Mouse (Mus musculus): Measurements from ENCODE around the gene Daam2. TPM values are rescaled to one million over a fixed set of nuclear protein-coding genes. Genes with fewer than 3 reads are reported as not detected.

The Daam2 gene
- total and polyA plus RNA-seq, 3 experiments: 0.04 to 0.41 TPM; not detected in 1

DNA sequence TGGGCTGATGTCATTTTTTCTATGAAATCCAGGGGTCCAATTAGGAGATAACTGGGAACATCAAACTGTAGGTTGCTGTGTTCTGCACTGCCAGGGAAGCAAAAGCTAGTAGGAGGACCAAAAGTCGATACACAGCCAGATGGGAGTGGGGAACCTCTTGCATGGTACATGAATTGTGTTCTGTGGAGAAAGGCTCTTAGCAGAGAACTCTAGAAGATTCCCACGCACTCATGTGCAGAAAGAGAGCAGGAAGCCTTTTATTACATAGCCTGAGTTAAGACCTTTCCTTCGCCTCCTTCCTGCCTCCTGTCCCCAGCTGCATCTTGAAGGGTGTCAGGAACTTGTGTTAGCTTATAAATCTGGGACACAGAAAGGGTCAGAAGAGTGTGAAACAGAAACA lies 82.3 kb downstream of the Daam2 start:
- Histone ChIP-seq H3K27me3 (replicated peaks) (peaks cover 24% of the 10 kb centered on the region), H3K79me2 (replicated peaks; ENCODE audit: control insufficient read depth, extremely low read depth, insufficient read depth, poor library complexity, severe bottlenecking) (no peaks in the 10 kb centered on the region), H3K36me3 (replicated peaks in 1 of 2; ENCODE audit: control insufficient read depth in 1 of 2, insufficient read depth in 1 of 2, low read length in 1 of 2) (no peaks in the 10 kb centered on the region), H3K9me3 (replicated peaks; ENCODE audit: low read length) (no peaks in the 10 kb centered on the region), H3K27ac (ENCODE audit: insufficient read depth, low read depth) (no peak overlapping the region), H3K9ac (ENCODE audit: insufficient read depth, low read depth) (no peak overlapping the region), H3K4me3 (replicated peaks in 1 of 3; ENCODE audit: low read depth in 2 of 3, low read length in 2 of 3, poor library complexity in 1 of 3) (no peak overlapping the region), H3K4me2 (ENCODE audit: insufficient read depth, low read depth, poor library complexity, severe bottlenecking) (no peak overlapping the region), H3K4me1 (ENCODE audit: control insufficient read depth in 1 of 2, insufficient read depth in 2 of 2) (peaks cover 0 to 3% of the 10 kb centered on the region in 2 experiments; a peak in 2 of 4 replicates)
- dilution Hi-C loops (cut with MboI; ENCODE audit: extremely low pct_ligation_motif_present, extremely low pct_unique_long_range_greater_than_20kb, low sequenced_read_pairs): no loop called here
- TF ChIP-seq ELF1 (IDR thresholded peaks at IDR 0.05; ENCODE audit: low read depth, low read length): no peak
- TF ChIP-seq SMC3 (IDR thresholded peaks at IDR 0.05; ENCODE audit: low read depth, low read length): no peak
- TF ChIP-seq POLR2AphosphoS2 (IDR thresholded peaks at IDR 0.05; ENCODE audit: low read depth, low read length): no peak
- no peak for TF ChIP-seq TCF12 (IDR thresholded peaks at IDR 0.05; ENCODE audit: low read depth, low read length)
- no peak for DNase-seq (ENCODE audit: extremely low read depth)
- in situ Hi-C loops (cut with MboI; ENCODE audit: low pct_ligation_motif_present, low pct_unique_long_range_greater_than_20kb, low sequenced_read_pairs): no loop called here

DNA sequence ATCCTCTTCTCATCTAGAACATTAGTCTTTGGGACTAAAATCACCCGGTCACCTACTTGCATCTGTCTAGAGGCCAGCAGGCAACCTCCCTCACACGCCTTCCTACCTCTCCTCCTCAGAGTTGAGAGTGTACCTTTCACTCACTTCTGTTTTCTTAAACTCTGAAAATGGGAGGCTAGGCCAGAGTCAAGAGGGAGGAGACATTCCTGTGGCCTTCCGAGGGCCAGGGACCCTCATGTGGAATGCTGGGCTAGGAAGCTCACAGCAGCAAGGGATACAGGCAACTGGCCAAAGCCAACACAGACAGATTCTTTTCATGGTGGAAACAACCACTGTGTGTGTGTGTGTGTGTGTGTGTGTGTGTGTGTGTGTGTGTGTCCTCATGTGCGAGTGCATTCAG lies 86.8 kb downstream of the Daam2 start:
- no peak for DNase-seq (ENCODE audit: extremely low read depth)
- Histone ChIP-seq H3K9ac (ENCODE audit: insufficient read depth, low read depth) (no peak overlapping the region), H3K4me3 (replicated peaks in 1 of 3; ENCODE audit: low read depth in 2 of 3, low read length in 2 of 3, poor library complexity in 1 of 3) (no peak overlapping the region), H3K27me3 (replicated peaks) (peaks cover 14% of the 10 kb centered on the region), H3K9me3 (replicated peaks; ENCODE audit: low read length) (no peaks in the 10 kb centered on the region), H3K79me2 (replicated peaks; ENCODE audit: control insufficient read depth, extremely low read depth, insufficient read depth, poor library complexity, severe bottlenecking) (no peaks in the 10 kb centered on the region), H3K4me1 (ENCODE audit: control insufficient read depth in 1 of 2, insufficient read depth in 2 of 2) (peaks cover 6 to 18% of the 10 kb centered on the region in 2 experiments), H3K4me2 (ENCODE audit: insufficient read depth, low read depth, poor library complexity, severe bottlenecking) (no peak overlapping the region), H3K36me3 (replicated peaks in 1 of 2; ENCODE audit: control insufficient read depth in 1 of 2, insufficient read depth in 1 of 2, low read length in 1 of 2) (no peaks in the 10 kb centered on the region), H3K27ac (ENCODE audit: insufficient read depth, low read depth) (no peak overlapping the region)
- in situ Hi-C loops (cut with MboI; ENCODE audit: low pct_ligation_motif_present, low pct_unique_long_range_greater_than_20kb, low sequenced_read_pairs): loop anchor here (10.0 kb wide), 1 partner anchor 397 kb away; no protein-coding TSS in a partner anchor
- dilution Hi-C loops (cut with MboI; ENCODE audit: extremely low pct_ligation_motif_present, extremely low pct_unique_long_range_greater_than_20kb, low sequenced_read_pairs): no loop called here
- TF ChIP-seq HCFC1 (IDR thresholded peaks at IDR 0.05; ENCODE audit: low read depth, low read length) (no peak), MYC (IDR thresholded peaks at IDR 0.05; ENCODE audit: low read depth, low read length) (no peak), GABPA (IDR thresholded peaks at IDR 0.05; ENCODE audit: insufficient replicate concordance, low read depth, low read length) (no peak), TBP (conservative IDR thresholded peaks at IDR 0.05; ENCODE audit: low read depth, low read length) (no peak), SMC3 (IDR thresholded peaks at IDR 0.05; ENCODE audit: low read depth, low read length) (no peak), MXI1 (IDR thresholded peaks at IDR 0.05; ENCODE audit: low read depth, low read length) (no peak), MAX (IDR thresholded peaks at IDR 0.05; ENCODE audit: low read length) (no peak), ETS1 (conservative IDR thresholded peaks at IDR 0.05; ENCODE audit: low read depth, low read length) (no peak)

DNA sequence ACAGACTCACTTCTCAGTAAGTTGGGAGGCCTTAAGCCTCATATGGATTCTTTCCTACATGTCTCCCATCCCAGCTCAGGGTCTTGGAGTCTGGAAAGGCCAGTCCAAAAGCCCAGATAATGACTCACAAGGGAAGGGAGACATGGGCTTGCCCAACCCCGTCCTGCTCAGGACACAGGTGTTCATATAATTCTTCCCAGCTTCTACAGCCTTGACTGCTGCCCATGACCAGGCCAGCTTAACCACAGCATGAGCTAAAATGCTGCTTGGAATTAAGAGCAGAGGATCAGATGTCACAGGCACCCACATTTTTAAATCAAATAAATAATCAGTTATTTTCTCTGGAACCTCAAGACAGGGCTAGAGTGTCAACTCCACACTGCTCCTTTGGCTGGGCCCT lies 89.0 kb downstream of the Daam2 start:
- in situ Hi-C loops (cut with MboI; ENCODE audit: low pct_ligation_motif_present, low pct_unique_long_range_greater_than_20kb, low sequenced_read_pairs) (loop anchor here (10.0 kb wide), 1 partner anchor 400 kb away; no protein-coding TSS in a partner anchor), dilution Hi-C loops (cut with MboI; ENCODE audit: extremely low pct_ligation_motif_present, extremely low pct_unique_long_range_greater_than_20kb, low sequenced_read_pairs) (no loop called here)

More for the DNA sequence above, 89.0 kb downstream of the Daam2 start:
- TF ChIP-seq RAD21 (IDR thresholded peaks at IDR 0.05; ENCODE audit: low read depth, low read length) (no peak), MAFK (IDR thresholded peaks at IDR 0.05; ENCODE audit: insufficient replicate concordance, low read length) (no peak), ETS1 (conservative IDR thresholded peaks at IDR 0.05; ENCODE audit: low read depth, low read length) (no peak)
- no peak overlapping the region for H3K27ac ChIP-seq (ENCODE audit: insufficient read depth, low read depth)
- DNase-seq (ENCODE audit: extremely low read depth): no peak
- no peak overlapping the region for H3K9ac ChIP-seq (ENCODE audit: insufficient read depth, low read depth)
- peaks cover 3% of the 10 kb centered on the region for H3K27me3 ChIP-seq (replicated peaks)
- H3K4me3 ChIP-seq (replicated peaks in 1 of 3; ENCODE audit: low read depth in 2 of 3, low read length in 2 of 3, poor library complexity in 1 of 3): no peak overlapping the region
- H3K4me2 ChIP-seq (ENCODE audit: insufficient read depth, low read depth, poor library complexity, severe bottlenecking): no peak overlapping the region
- no peaks in the 10 kb centered on the region for H3K79me2 ChIP-seq (replicated peaks; ENCODE audit: control insufficient read depth, extremely low read depth, insufficient read depth, poor library complexity, severe bottlenecking)
- H3K36me3 ChIP-seq (replicated peaks in 1 of 2; ENCODE audit: control insufficient read depth in 1 of 2, insufficient read depth in 1 of 2, low read length in 1 of 2): no peaks in the 10 kb centered on the region
- H3K9me3 ChIP-seq (replicated peaks; ENCODE audit: low read length): no peaks in the 10 kb centered on the region
- peaks cover 3 to 30% of the 10 kb centered on the region in 2 experiments for H3K4me1 ChIP-seq (ENCODE audit: control insufficient read depth in 1 of 2, insufficient read depth in 2 of 2)
